Mouse (Mus musculus): Measurements from ENCODE around the gene Eif5a.

Eif5a gene

GRCm38 (mm10) chr11:69914917-69915430 is 6.8 kb downstream of the Eif5a start:
- H3K4me3 ChIP-seq (replicated peaks; ENCODE audit: low read length), result peak overlapping the region; percentile 90
- TF ChIP-seq CTCF (conservative IDR thresholded peaks at IDR 0.05; ENCODE audit: low read length) (no peak), NANOG (IDR thresholded peaks at IDR 0.05; ENCODE audit: borderline replicate concordance, low read length) (no peak), POU5F1 (IDR thresholded peaks at IDR 0.05; ENCODE audit: borderline replicate concordance, low read length) (no peak)
- H3K36me3 ChIP-seq (ENCODE audit: insufficient read depth, low read length), result peaks cover 91% of the 10 kb centered on the region
- no peaks in the 10 kb centered on the region for H3K9me3 ChIP-seq (ENCODE audit: low read length)
- no peaks in the 10 kb centered on the region for H3K27me3 ChIP-seq (ENCODE audit: insufficient read depth, low read length)
- H3K4me1 ChIP-seq (replicated peaks; ENCODE audit: low read depth, low read length), result peaks cover 87% of the 10 kb centered on the region

- H3K27me3 ChIP-seq (ENCODE audit: insufficient read depth, low read length), result no peaks in the 10 kb centered on the region
- peak overlapping the region; percentile 90 for H3K4me3 ChIP-seq (replicated peaks; ENCODE audit: low read length)
- no peaks in the 10 kb centered on the region for H3K9me3 ChIP-seq (ENCODE audit: low read length)
- H3K4me1 ChIP-seq (replicated peaks; ENCODE audit: low read depth, low read length), result peaks cover 85% of the 10 kb centered on the region
- no peak for TF ChIP-seq CTCF (conservative IDR thresholded peaks at IDR 0.05; ENCODE audit: low read length)
- H3K36me3 ChIP-seq (ENCODE audit: insufficient read depth, low read length), result peaks cover 91% of the 10 kb centered on the region
These were observed 7.4 kb downstream of the Eif5a start for GRCm38 (mm10) chr11:69914372-69914764.

- no peak for TF ChIP-seq POU5F1 (IDR thresholded peaks at IDR 0.05; ENCODE audit: borderline replicate concordance, low read length)
- TF ChIP-seq NANOG (IDR thresholded peaks at IDR 0.05; ENCODE audit: borderline replicate concordance, low read length), result no peak
- no peak for TF ChIP-seq CTCF (conservative IDR thresholded peaks at IDR 0.05; ENCODE audit: low read length)
- peaks cover 79% of the 10 kb centered on the region for H3K4me1 ChIP-seq (replicated peaks; ENCODE audit: low read depth, low read length)
These were observed 8.0 kb downstream of the Eif5a start, which contains the start of gene Gps2 for GRCm38 (mm10) chr11:69913554-69914371. Gene Gps2, plus strand, starts transcription at chr11:69913888.

GRCm38 (mm10) chr11:69912716-69913530 is 8.8 kb downstream of the Eif5a start:
- no peaks in the 10 kb centered on the region for H3K9me3 ChIP-seq (ENCODE audit: low read length)
- H3K4me1 ChIP-seq (replicated peaks; ENCODE audit: low read depth, low read length), result peaks cover 71% of the 10 kb centered on the region
- no peak for TF ChIP-seq CTCF (conservative IDR thresholded peaks at IDR 0.05; ENCODE audit: low read length)
- TF ChIP-seq NANOG (IDR thresholded peaks at IDR 0.05; ENCODE audit: borderline replicate concordance, low read length), result no peak
- TF ChIP-seq POU5F1 (IDR thresholded peaks at IDR 0.05; ENCODE audit: borderline replicate concordance, low read length), result no peak

More at GRCm38 (mm10) chr11:69913554-69914371, 8.0 kb downstream of the Eif5a start, which contains the start of gene Gps2:
- H3K9me3 ChIP-seq (ENCODE audit: low read length), result no peaks in the 10 kb centered on the region
- no peaks in the 10 kb centered on the region for H3K27me3 ChIP-seq (ENCODE audit: insufficient read depth, low read length)
- H3K4me3 ChIP-seq (replicated peaks; ENCODE audit: low read length), result peak within 1 kb of the TSS; percentile 90
- peaks cover 91% of the 10 kb centered on the region for H3K36me3 ChIP-seq (ENCODE audit: insufficient read depth, low read length)

GRCm38 (mm10) chr11:69911701-69912100 is 10.1 kb downstream of the Eif5a start:
- no peaks in the 10 kb centered on the region for H3K9me3 ChIP-seq (ENCODE audit: low read length)
- peaks cover 91% of the 10 kb centered on the region for H3K36me3 ChIP-seq (ENCODE audit: insufficient read depth, low read length)
- H3K4me1 ChIP-seq (replicated peaks; ENCODE audit: low read depth, low read length), result peaks cover 62% of the 10 kb centered on the region
- H3K4me3 ChIP-seq (replicated peaks; ENCODE audit: low read length), result no peak overlapping the region
- no peaks in the 10 kb centered on the region for H3K27me3 ChIP-seq (ENCODE audit: insufficient read depth, low read length)
- TF ChIP-seq POU5F1 (IDR thresholded peaks at IDR 0.05; ENCODE audit: borderline replicate concordance, low read length) (no peak), CTCF (conservative IDR thresholded peaks at IDR 0.05; ENCODE audit: low read length) (no peak), NANOG (IDR thresholded peaks at IDR 0.05; ENCODE audit: borderline replicate concordance, low read length) (no peak)

More at GRCm38 (mm10) chr11:69912716-69913530, 8.8 kb downstream of the Eif5a start:
- H3K4me3 ChIP-seq (replicated peaks; ENCODE audit: low read length), result peak overlapping the region; percentile 90
- no peaks in the 10 kb centered on the region for H3K27me3 ChIP-seq (ENCODE audit: insufficient read depth, low read length)
- H3K36me3 ChIP-seq (ENCODE audit: insufficient read depth, low read length), result peaks cover 91% of the 10 kb centered on the region

GRCm38 (mm10) chr11:69910781-69911560 is 10.8 kb downstream of the Eif5a start:
- Histone ChIP-seq H3K4me3 (replicated peaks; ENCODE audit: low read length) (no peak overlapping the region), H3K9me3 (ENCODE audit: low read length) (no peaks in the 10 kb centered on the region), H3K36me3 (ENCODE audit: insufficient read depth, low read length) (peaks cover 91% of the 10 kb centered on the region), H3K4me1 (replicated peaks; ENCODE audit: low read depth, low read length) (peaks cover 62% of the 10 kb centered on the region), H3K27me3 (ENCODE audit: insufficient read depth, low read length) (no peaks in the 10 kb centered on the region)
- TF ChIP-seq NANOG (IDR thresholded peaks at IDR 0.05; ENCODE audit: borderline replicate concordance, low read length) (no peak), CTCF (conservative IDR thresholded peaks at IDR 0.05; ENCODE audit: low read length) (no peak), POU5F1 (IDR thresholded peaks at IDR 0.05; ENCODE audit: borderline replicate concordance, low read length) (no peak)

- Histone ChIP-seq H3K9me3 (ENCODE audit: low read length) (no peaks in the 10 kb centered on the region), H3K27me3 (ENCODE audit: insufficient read depth, low read length) (no peaks in the 10 kb centered on the region), H3K36me3 (ENCODE audit: insufficient read depth, low read length) (peaks cover 91% of the 10 kb centered on the region), H3K4me3 (replicated peaks; ENCODE audit: low read length) (no peak overlapping the region), H3K4me1 (replicated peaks; ENCODE audit: low read depth, low read length) (peaks cover 54% of the 10 kb centered on the region)
- no peak for TF ChIP-seq CTCF (conservative IDR thresholded peaks at IDR 0.05; ENCODE audit: low read length)
- TF ChIP-seq NANOG (IDR thresholded peaks at IDR 0.05; ENCODE audit: borderline replicate concordance, low read length), result no peak
- no peak for TF ChIP-seq POU5F1 (IDR thresholded peaks at IDR 0.05; ENCODE audit: borderline replicate concordance, low read length)
These were observed 11.6 kb downstream of the Eif5a start for GRCm38 (mm10) chr11:69910177-69910576.
